Mouse (Mus musculus) c-Kit-positive CD71-negative TER-119-negative erythroid progenitor cells, embryonic 14.5 days (primary cell): ENCODE results near the gene Rrp36.

ENCODE experiments used
- DNase-seq: peaks from one replicate; pipeline ENCODE4 v3.0.0-alpha.2; 2013; ENCODE audit warnings: low read depth

The Rrp36 gene

GRCm38 (mm10) chr17:46685913-46686312 lies 11.8 kb upstream of the Rrp36 start:
- no peak for DNase-seq

GRCm38 (mm10) chr17:46682654-46683389 lies 8.7 kb upstream of the Rrp36 start:
- no peak for DNase-seq

- no peak for DNase-seq
Measured at GRCm38 (mm10) chr17:46681466-46682118, 7.4 kb upstream of the Rrp36 start.

GRCm38 (mm10) chr17:46680760-46681373 lies 6.7 kb upstream of the Rrp36 start, which contains the start of gene Klhdc3:
Gene Klhdc3 (minus strand): TSS chr17:46680914.
- DNase-seq, result peak; percentile 98

GRCm38 (mm10) chr17:46679843-46680759 lies 5.9 kb upstream of the Rrp36 start:
- DNase-seq, result peak; percentile 34

- no peak for DNase-seq
Measured at GRCm38 (mm10) chr17:46678911-46679310, 4.8 kb upstream of the Rrp36 start.

- no peak for DNase-seq
Measured at GRCm38 (mm10) chr17:46678416-46678815, 4.3 kb upstream of the Rrp36 start, which contains the start of gene Mea1. Gene Mea1 (plus strand): TSS chr17:46678793.

GRCm38 (mm10) chr17:46674530-46675283 lies 555 bp upstream of the Rrp36 start:
- DNase-seq, result no peak

- DNase-seq, result no peak
Measured at GRCm38 (mm10) chr17:46669911-46670310, 4.2 kb downstream of the Rrp36 start.

GRCm38 (mm10) chr17:46667712-46668111 lies 6.4 kb downstream of the Rrp36 start:
- DNase-seq, result no peak

- no peak for DNase-seq
Measured at GRCm38 (mm10) chr17:46662730-46663129, 11.4 kb downstream of the Rrp36 start.

GRCm38 (mm10) chr17:46661981-46662380 lies 12.2 kb downstream of the Rrp36 start:
- DNase-seq, result no peak

GRCm38 (mm10) chr17:46661351-46661750 lies 12.8 kb downstream of the Rrp36 start:
- no peak for DNase-seq

- DNase-seq, result no peak
Measured at GRCm38 (mm10) chr17:46656054-46656453, 18.1 kb downstream of the Rrp36 start.

- DNase-seq, result no peak
Measured at GRCm38 (mm10) chr17:46651755-46652547, 22.2 kb downstream of the Rrp36 start.

- DNase-seq, result no peak
Measured at GRCm38 (mm10) chr17:46651292-46651691, 22.9 kb downstream of the Rrp36 start.

GRCm38 (mm10) chr17:46650232-46651031 lies 23.7 kb downstream of the Rrp36 start, which contains the start of gene Cul7:
Gene Cul7 (plus strand): TSS chr17:46650337.
- DNase-seq, result peak; percentile 71

- DNase-seq, result no peak
Measured at GRCm38 (mm10) chr17:46649811-46650210, 24.3 kb downstream of the Rrp36 start.

GRCm38 (mm10) chr17:46648436-46648835 lies 25.7 kb downstream of the Rrp36 start:
- no peak for DNase-seq
